Mouse (Mus musculus) ES-Bruce4 (cell line): ENCODE data around the gene Gbgt1.

Experiments used
- CTCF ChIP-seq: IDR thresholded peaks from one replicate; pipeline ENCODE4 v1.8.1; 2011; ENCODE audit warnings: low read depth, low read length
- EP300 ChIP-seq: IDR thresholded peaks from 2 replicates; pipeline ENCODE4 v1.6.1; 2011; ENCODE audit warnings: low read depth, low read length; ENCODE audit not compliant: insufficient read depth
- POLR2A ChIP-seq: IDR thresholded peaks from one replicate; pipeline ENCODE4 v1.8.1; 2011; ENCODE audit warnings: low read length; ENCODE audit not compliant: insufficient read depth

DNA sequence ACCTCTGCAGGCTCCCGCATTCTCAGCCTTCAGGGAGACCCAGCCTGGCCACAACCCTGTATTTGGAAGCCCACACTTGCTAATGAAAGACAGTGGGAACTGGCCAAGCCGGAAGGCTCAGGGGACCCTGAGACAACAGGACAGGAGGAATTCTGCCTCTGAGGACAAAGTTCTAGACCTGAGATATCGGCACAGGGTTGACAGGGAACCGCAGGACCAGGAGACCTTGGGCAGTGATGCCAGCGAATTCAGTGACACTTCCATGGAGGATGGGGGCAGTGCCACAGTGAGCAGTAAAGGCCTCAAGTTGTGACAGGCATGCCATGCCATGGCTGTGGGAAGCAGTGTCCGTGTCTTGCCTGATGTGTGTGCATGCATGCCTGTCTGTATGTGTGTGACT lies 43.2 kb upstream of the Gbgt1 start:
- TF ChIP-seq CTCF = no peak
- no peak for TF ChIP-seq EP300
- TF ChIP-seq POLR2A = no peak
